In genomic region chr7:100845026-100845400, GRCm38 (mm10) we compare ENCODE assay signal across 10 mouse cellular contexts. TPM values are rescaled to one million over a fixed set of nuclear protein-coding genes. Genes with fewer than 3 reads are reported as not detected.
DNase-seq lines count a peak whose midpoint lies in the region; ATAC-seq lines count a peak whose summit lies in the region.
"Had no signal": no experiment of that assay in that cellular context is flagged by ENCODE, and none has a peak within 500 bp of the region (broad histone marks: within the 10 kb centered on the region; RNA-seq: fewer than 3 reads in every experiment).

No protein-coding gene starts in this region.

- peak overlapping the region; percentile 22 for H3K27ac ChIP-seq in heart, embryonic 13.5 days (replicated peaks)
- H3K27ac ChIP-seq in neural tube, embryonic 13.5 days (replicated peaks): 0 out of 2 replicates have a peak overlapping the region, but pooled peaks have one; percentile 28
- H3K27ac ChIP-seq in intestine, embryonic 16.5 days (ENCODE audit: low read length): peak overlapping the region; percentile 57; the same call in 1 of the 2 replicates
- peak overlapping the region; percentile 55 for H3K27ac ChIP-seq in stomach, embryonic 15.5 days
- H3K27ac ChIP-seq in forebrain, embryonic 11.5 days (ENCODE audit: low read depth, low read length): no peak overlapping the region

- no peak overlapping the region for H3K4me2 ChIP-seq in heart, embryonic 13.5 days
- H3K4me2 ChIP-seq in neural tube, embryonic 13.5 days: no peak overlapping the region
- no peak overlapping the region for H3K4me2 ChIP-seq in intestine, embryonic 16.5 days (ENCODE audit: low read depth, low read length)
- no peak overlapping the region for H3K4me2 ChIP-seq in stomach, embryonic 15.5 days
- no peak overlapping the region for H3K4me2 ChIP-seq in forebrain, embryonic 11.5 days (ENCODE audit: low read depth, low read length, severe bottlenecking)

- DNase-seq in heart, postnatal 14 days: no peak
- no peak for DNase-seq in neural tube, embryonic 10.5 days (ENCODE audit: extremely low spot score, low spot score)
- DNase-seq in forebrain, embryonic 11.5 days (ENCODE audit: low spot score): no peak
- DNase-seq in left cerebral cortex, postnatal 4 days: no peak
- DNase-seq: retina, postnatal 1 day; thymus, postnatal 14 days had no signal

- ATAC-seq in heart, embryonic 13.5 days (ENCODE audit: extremely low read depth, insufficient number of reproducible peaks, low FRiP score, low TSS enrichment): no peak
- no peak for ATAC-seq in neural tube, embryonic 13.5 days (ENCODE audit: low read depth)
- no peak for ATAC-seq in intestine, embryonic 16.5 days
- no peak for ATAC-seq in stomach, embryonic 15.5 days (ENCODE audit: insufficient read depth, low FRiP score, low read depth)
- no peak for ATAC-seq in forebrain, embryonic 11.5 days (replicated peaks; ENCODE audit: low FRiP score)

- peaks cover 18% of the 10 kb centered on the region for H3K36me3 ChIP-seq in heart, embryonic 13.5 days
- peaks cover 17% of the 10 kb centered on the region for H3K36me3 ChIP-seq in neural tube, embryonic 13.5 days
- 0 out of 2 replicates have a peak, but pooled peaks cover 3% of the 10 kb centered on the region for H3K36me3 ChIP-seq in intestine, embryonic 16.5 days (ENCODE audit: control insufficient read depth, insufficient read depth, low read length)
- H3K36me3 ChIP-seq in stomach, embryonic 15.5 days: peaks cover 4% of the 10 kb centered on the region; the same call in 1 of the 2 replicates
- H3K36me3 ChIP-seq in forebrain, embryonic 11.5 days (ENCODE audit: control insufficient read depth, insufficient read depth, low read length): no peaks in the 10 kb centered on the region

- H3K4me3 ChIP-seq in heart, embryonic 13.5 days: no peak overlapping the region
- H3K4me3 ChIP-seq in neural tube, embryonic 13.5 days: no peak overlapping the region
- H3K4me3 ChIP-seq in intestine, embryonic 16.5 days (ENCODE audit: low read length): no peak overlapping the region
- no peak overlapping the region for H3K4me3 ChIP-seq in stomach, embryonic 15.5 days (replicated peaks)
- no peak overlapping the region for H3K4me3 ChIP-seq in forebrain, embryonic 11.5 days (ENCODE audit: low read depth, low read length)

- peaks cover 34% of the 10 kb centered on the region for H3K4me1 ChIP-seq in heart, embryonic 13.5 days
- H3K4me1 ChIP-seq in neural tube, embryonic 13.5 days (replicated peaks): peaks cover 13% of the 10 kb centered on the region; the same call in 1 of the 2 replicates
- peaks cover 9% of the 10 kb centered on the region for H3K4me1 ChIP-seq in intestine, embryonic 16.5 days (ENCODE audit: control insufficient read depth, insufficient read depth, low read length)
- 0 out of 2 replicates have a peak, but pooled peaks cover 5% of the 10 kb centered on the region for H3K4me1 ChIP-seq in stomach, embryonic 15.5 days
- H3K4me1 ChIP-seq in forebrain, embryonic 11.5 days (replicated peaks; ENCODE audit: control insufficient read depth, insufficient read depth, low read length): no peaks in the 10 kb centered on the region

- intact Hi-C loops in heart, postnatal 14 days (cut with DNase I): no loop called here
- intact Hi-C loops in left cerebral cortex, postnatal 4 days (cut with DNase I): no loop called here

- no peaks in the 10 kb centered on the region for H3K9me3 ChIP-seq in heart, embryonic 13.5 days
- no peaks in the 10 kb centered on the region for H3K9me3 ChIP-seq in neural tube, embryonic 13.5 days
- H3K9me3 ChIP-seq in intestine, embryonic 16.5 days (ENCODE audit: control insufficient read depth, low read length): no peaks in the 10 kb centered on the region
- no peaks in the 10 kb centered on the region for H3K9me3 ChIP-seq in stomach, embryonic 15.5 days
- H3K9me3 ChIP-seq in forebrain, embryonic 11.5 days (ENCODE audit: control insufficient read depth, low read length): no peaks in the 10 kb centered on the region

- no peaks in the 10 kb centered on the region for H3K27me3 ChIP-seq in heart, embryonic 13.5 days (replicated peaks)
- no peaks in the 10 kb centered on the region for H3K27me3 ChIP-seq in neural tube, embryonic 13.5 days
- no peaks in the 10 kb centered on the region for H3K27me3 ChIP-seq in intestine, embryonic 16.5 days (replicated peaks; ENCODE audit: control insufficient read depth, insufficient read depth, low read length)
- H3K27me3 ChIP-seq in stomach, embryonic 15.5 days (replicated peaks): no peaks in the 10 kb centered on the region
- H3K27me3 ChIP-seq in forebrain, embryonic 11.5 days (ENCODE audit: control insufficient read depth, insufficient read depth, low read length): no peaks in the 10 kb centered on the region

- 0 out of 2 replicates have a peak overlapping the region, but pooled peaks have one; percentile 0 for H3K9ac ChIP-seq in heart, embryonic 13.5 days
- H3K9ac ChIP-seq in neural tube, embryonic 13.5 days: no peak overlapping the region
- no peak overlapping the region for H3K9ac ChIP-seq in intestine, embryonic 16.5 days (ENCODE audit: low read depth, low read length)
- H3K9ac ChIP-seq in stomach, embryonic 15.5 days: no peak overlapping the region
- no peak overlapping the region for H3K9ac ChIP-seq in forebrain, embryonic 11.5 days (ENCODE audit: low read length)

RNA-seq across cellular contexts. Expression of gene Relt, which starts 18.2 kb away (rescaled TPM):
- 2.9 and 3.7 TPM in 2 replicates for polyA plus RNA-seq in heart, embryonic 13.5 days (2015; fragmentation: Nextera tagmentation; extraction: Ambion mirVana)
- 1 to 10 TPM; 2.4 to 3.3 TPM for total RNA-seq in heart, postnatal 14 days (2021)
- polyA plus RNA-seq in neural tube, embryonic 13.5 days (2015; fragmentation: Nextera tagmentation; extraction: Ambion mirVana): 3.7 and 4.6 TPM in 2 replicates
- polyA plus RNA-seq in intestine, embryonic 16.5 days (2015; fragmentation: Nextera tagmentation; extraction: Ambion mirVana): 2.4 and 3.8 TPM in 2 replicates
- 3.2 and 4.1 TPM in 2 replicates for polyA plus RNA-seq in stomach, embryonic 15.5 days (2015; fragmentation: Nextera tagmentation; extraction: Ambion mirVana)
- 2.5 and 2.7 TPM in 2 replicates for polyA plus RNA-seq in forebrain, embryonic 11.5 days (2014; fragmentation: Nextera tagmentation; extraction: Ambion mirVana)
- total RNA-seq in left cerebral cortex, postnatal 4 days (2021): 1 to 10 TPM; 6.3 to 7.4 TPM
